29 mouse cellular contexts compared by ENCODE assay signal in the genomic region with DNA sequence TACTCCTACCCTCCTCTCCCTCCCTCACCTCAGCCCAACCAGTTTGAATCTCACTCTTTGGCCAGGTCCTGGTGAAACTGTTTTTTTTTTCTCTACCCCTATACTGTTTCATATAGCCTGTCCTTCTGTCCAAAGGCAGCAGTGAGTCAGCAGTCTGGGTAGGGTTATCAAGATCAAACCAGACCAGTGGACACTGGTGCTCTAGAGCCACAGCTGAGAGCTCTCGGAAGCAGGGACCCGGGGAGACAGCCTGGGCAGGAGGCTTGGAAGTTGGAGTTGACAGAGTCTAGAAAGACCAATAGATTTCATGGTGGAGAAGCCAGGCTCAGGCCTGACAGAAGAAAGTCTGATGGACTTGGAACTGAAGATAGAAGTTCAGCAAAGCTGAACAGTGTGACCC. TPM values are rescaled to one million over a fixed set of nuclear protein-coding genes. Genes with fewer than 3 reads are reported as not detected.
DNase-seq lines count a peak whose midpoint lies in the region; ATAC-seq lines count a peak whose summit lies in the region.
"Had no signal": no experiment of that assay in that cellular context is flagged by ENCODE, and none has a peak within 500 bp of the region (broad histone marks: within the 10 kb centered on the region; RNA-seq: fewer than 3 reads in every experiment).

No protein-coding gene starts in this region.

- no peaks in the 10 kb centered on the region for H3K4me1 ChIP-seq in intestine, embryonic 15.5 days (replicated peaks)
- H3K4me1 ChIP-seq in liver, embryonic 13.5 days (replicated peaks), result peaks cover 23% of the 10 kb centered on the region
- H3K4me1 ChIP-seq: forebrain, embryonic 13.5 days; heart, embryonic 10.5 days; stomach, embryonic 15.5 days had no signal

- peak; percentile 50 for DNase-seq in adrenal gland, adult 2 months
- DNase-seq in adrenal gland, adult 18-20 months (ENCODE audit: low spot score in 2 of 2), result no peak
- DNase-seq in 416B (ENCODE audit: low read depth), result peak; percentile 41
- no peak for DNase-seq in liver, embryonic 13.5 days
- DNase-seq in lung, postnatal 25 days (ENCODE audit: low spot score), result no peak
- DNase-seq in frontal cortex, postnatal 25 days (ENCODE audit: low spot score in 2 of 2), result no peak
- DNase-seq: cerebellum, adult 18-20 months; cerebellum, postnatal 10 days; kidney, adult 9 months; kidney, postnatal 10 days; layer of hippocampus, adult 9-11 months; midbrain, embryonic 14.5 days had no signal

- WGBS in intestine, embryonic 15.5 days, result 93% methylated on average over 2 of the region's 2 CpGs
- WGBS in liver, embryonic 13.5 days (ENCODE audit: insufficient replicate concordance), result 82% methylated on average over 2 of the region's 2 CpGs

- no peaks in the 10 kb centered on the region for H3K9me3 ChIP-seq in intestine, embryonic 15.5 days
- H3K9me3 ChIP-seq in liver, embryonic 13.5 days (replicated peaks), result no peaks in the 10 kb centered on the region
- H3K9me3 ChIP-seq: forebrain, embryonic 13.5 days; heart, embryonic 10.5 days; heart, embryonic 15.5 days; stomach, embryonic 15.5 days had no signal

- peaks cover 46% of the 10 kb centered on the region for H3K36me3 ChIP-seq in intestine, embryonic 15.5 days
- peaks cover 67% of the 10 kb centered on the region for H3K36me3 ChIP-seq in liver, embryonic 13.5 days

- H3K4me2 ChIP-seq in intestine, embryonic 15.5 days (replicated peaks), result no peak overlapping the region
- no peak overlapping the region for H3K4me2 ChIP-seq in liver, embryonic 13.5 days
- H3K4me2 ChIP-seq: forebrain, embryonic 13.5 days; heart, embryonic 15.5 days; stomach, embryonic 15.5 days had no signal

- H3K4me3 ChIP-seq in intestine, embryonic 15.5 days (replicated peaks), result no peak overlapping the region
- no peak overlapping the region for H3K4me3 ChIP-seq in liver, embryonic 13.5 days (replicated peaks)
- H3K4me3 ChIP-seq: forebrain, embryonic 13.5 days; heart, embryonic 10.5 days; heart, embryonic 15.5 days; stomach, embryonic 15.5 days had no signal

- H3K9ac ChIP-seq in intestine, embryonic 15.5 days, result no peak overlapping the region
- H3K9ac ChIP-seq in liver, embryonic 13.5 days, result no peak overlapping the region
- H3K9ac ChIP-seq: forebrain, embryonic 13.5 days; heart, embryonic 15.5 days; liver, embryonic 14.5 days; stomach, embryonic 15.5 days had no signal

- no peaks in the 10 kb centered on the region for H3K27me3 ChIP-seq in intestine, embryonic 15.5 days (replicated peaks)
- no peaks in the 10 kb centered on the region for H3K27me3 ChIP-seq in liver, embryonic 13.5 days
- H3K27me3 ChIP-seq: forebrain, embryonic 13.5 days; heart, embryonic 15.5 days; stomach, embryonic 15.5 days had no signal

- peak; percentile 16; the same call in 1 of the 2 replicates for ATAC-seq in intestine, embryonic 15.5 days
- peak; percentile 32 for ATAC-seq in liver, embryonic 13.5 days (ENCODE audit: low read depth)
- ATAC-seq in granulocyte monocyte progenitor cell, adult 5-6 weeks (replicated peaks; ENCODE audit: poor library complexity, severe bottlenecking), result no peak
- ATAC-seq: activated CD4-positive, CD25-positive, alpha-beta regulatory T cell, adult 4 months; forebrain, embryonic 13.5 days; hindbrain, embryonic 16.5 days had no signal

- 0 out of 2 replicates have a peak overlapping the region, but pooled peaks have one; percentile 4 for H3K27ac ChIP-seq in intestine, embryonic 15.5 days
- peak overlapping the region; percentile 71 for H3K27ac ChIP-seq in liver, embryonic 13.5 days
- H3K27ac ChIP-seq: forebrain, embryonic 13.5 days; heart, embryonic 10.5 days; heart, embryonic 15.5 days; liver, embryonic 14.5 days; macrophage; stomach, embryonic 15.5 days had no signal

RNA-seq across cellular contexts. Expression of gene Ssr2, which starts 7.1 kb away (rescaled TPM):
- 100 to 1,000 TPM; 178 to 218 TPM for total RNA-seq in adrenal gland, adult 2 months (2021)
- 110 and 151 TPM in 2 replicates for polyA plus RNA-seq in adrenal gland, adult 2 months (2012; rRNA removed)
- 100 to 1,000 TPM; 145 to 198 TPM for total RNA-seq in adrenal gland, adult 18-20 months (2021)
- polyA plus RNA-seq in intestine, embryonic 15.5 days (2015; fragmentation: Nextera tagmentation; extraction: Ambion mirVana), result 338 and 390 TPM in 2 replicates
- polyA plus RNA-seq in liver, embryonic 13.5 days (2015; fragmentation: Nextera tagmentation; extraction: Ambion mirVana), result 187 and 206 TPM in 2 replicates
- total RNA-seq in granulocyte monocyte progenitor cell, adult 5-6 weeks (2014; fragmentation: Nextera tagmentation), result 401 and 434 TPM in 2 replicates
- total RNA-seq in granulocyte monocyte progenitor cell, adult 5-6 weeks (2017), result 225 and 243 TPM in 2 replicates

RNA-seq across cellular contexts. Expression of gene Ubqln4, which starts 15.1 kb away (rescaled TPM):
- 100 to 1,000 TPM in 1 of 2 experiments, 10 to 100 TPM in 1; 61.1 to 100 TPM for total RNA-seq in adrenal gland, adult 2 months (2021)
- 77.9 and 96.2 TPM in 2 replicates for polyA plus RNA-seq in adrenal gland, adult 2 months (2012; rRNA removed)
- total RNA-seq in adrenal gland, adult 18-20 months (2021), result 10 to 100 TPM; 72.9 to 96.6 TPM
- polyA plus RNA-seq in intestine, embryonic 15.5 days (2015; fragmentation: Nextera tagmentation; extraction: Ambion mirVana), result 43.6 and 43.7 TPM in 2 replicates
- polyA plus RNA-seq in liver, embryonic 13.5 days (2015; fragmentation: Nextera tagmentation; extraction: Ambion mirVana), result 20.7 and 22.8 TPM in 2 replicates
- total RNA-seq in granulocyte monocyte progenitor cell, adult 5-6 weeks (2014; fragmentation: Nextera tagmentation), result 64.7 and 67.9 TPM in 2 replicates
- 37.9 and 39.6 TPM in 2 replicates for total RNA-seq in granulocyte monocyte progenitor cell, adult 5-6 weeks (2017)

RNA-seq across cellular contexts. Expression of gene Lamtor2, which starts 15.7 kb away (rescaled TPM):
- 100 to 1,000 TPM; 153 to 154 TPM for total RNA-seq in adrenal gland, adult 2 months (2021)
- polyA plus RNA-seq in adrenal gland, adult 2 months (2012; rRNA removed), result 107 and 117 TPM in 2 replicates
- total RNA-seq in adrenal gland, adult 18-20 months (2021), result 100 to 1,000 TPM; 156 to 164 TPM
- 188 and 231 TPM in 2 replicates for polyA plus RNA-seq in intestine, embryonic 15.5 days (2015; fragmentation: Nextera tagmentation; extraction: Ambion mirVana)
- 88.4 and 95.9 TPM in 2 replicates for polyA plus RNA-seq in liver, embryonic 13.5 days (2015; fragmentation: Nextera tagmentation; extraction: Ambion mirVana)
- 60.7 and 74.3 TPM in 2 replicates for total RNA-seq in granulocyte monocyte progenitor cell, adult 5-6 weeks (2014; fragmentation: Nextera tagmentation)
- total RNA-seq in granulocyte monocyte progenitor cell, adult 5-6 weeks (2017), result 102 and 122 TPM in 2 replicates

RNA-seq across cellular contexts. Expression of gene Rab25, which starts 20.5 kb away (rescaled TPM):
- not detected for total RNA-seq in adrenal gland, adult 2 months (2021)
- polyA plus RNA-seq in adrenal gland, adult 2 months (2012; rRNA removed), result 0.09 and 0.10 TPM in 2 replicates
- not detected for total RNA-seq in adrenal gland, adult 18-20 months (2021)
- polyA plus RNA-seq in intestine, embryonic 15.5 days (2015; fragmentation: Nextera tagmentation; extraction: Ambion mirVana), result 75.2 and 89.8 TPM in 2 replicates
- polyA plus RNA-seq in liver, embryonic 13.5 days (2015; fragmentation: Nextera tagmentation; extraction: Ambion mirVana), result 0.15 TPM in 1 of 2 replicates, not detected in the other
- total RNA-seq in granulocyte monocyte progenitor cell, adult 5-6 weeks (2014; fragmentation: Nextera tagmentation), result 1.0 and 1.2 TPM in 2 replicates
- total RNA-seq in granulocyte monocyte progenitor cell, adult 5-6 weeks (2017), result not detected in 2 replicates
- total RNA-seq: adrenal gland, postnatal 14 days; common myeloid progenitor, adult 5-6 weeks; gastrocnemius, adult 18-20 months; heart, postnatal 25 days; left cerebral cortex, postnatal 10 days; monocyte, adult 5-6 weeks had no signal
- polyA plus RNA-seq: activated CD4-positive, CD25-positive, alpha-beta regulatory T cell, adult 4 months; forebrain, embryonic 13.5 days; hindbrain, embryonic 16.5 days; macrophage; midbrain, embryonic 14.5 days; neural tube, embryonic 14.5 days had no signal

RNA-seq across cellular contexts. Expression of gene Mex3a, which starts 36.4 kb away (rescaled TPM):
- 1 to 10 TPM; 2.3 to 3.2 TPM for total RNA-seq in adrenal gland, adult 2 months (2021)
- polyA plus RNA-seq in adrenal gland, adult 2 months (2012; rRNA removed), result 1.7 and 2.1 TPM in 2 replicates
- total RNA-seq in adrenal gland, adult 18-20 months (2021), result 1 to 10 TPM; 2.6 to 3.3 TPM
- polyA plus RNA-seq in intestine, embryonic 15.5 days (2015; fragmentation: Nextera tagmentation; extraction: Ambion mirVana), result 9.6 and 11.2 TPM in 2 replicates
- polyA plus RNA-seq in liver, embryonic 13.5 days (2015; fragmentation: Nextera tagmentation; extraction: Ambion mirVana), result 1.2 and 1.5 TPM in 2 replicates
- total RNA-seq in granulocyte monocyte progenitor cell, adult 5-6 weeks (2014; fragmentation: Nextera tagmentation), result 3.8 and 5.1 TPM in 2 replicates
- 1.7 and 2.5 TPM in 2 replicates for total RNA-seq in granulocyte monocyte progenitor cell, adult 5-6 weeks (2017)

Comparison
In these comparisons a context has a peak if more than half of its experiments do, and no peak if none do; other contexts are left out.
1. DNase-seq: peak in adrenal gland, adult 2 months (single experiment) and 416B (single experiment); none in adrenal gland, adult 18-20 months (0 of 2), liver, embryonic 13.5 days (single experiment), lung, postnatal 25 days (single experiment) and frontal cortex, postnatal 25 days (0 of 2).